Mouse (Mus musculus): ENCODE data around the gene Ccdc85b. TPM values are rescaled to one million over a fixed set of nuclear protein-coding genes. Genes with fewer than 3 reads are reported as not detected.
A peak's percentile ranks its signal among the peaks of the same experiment; 100 is the strongest.

Ccdc85b gene
- total RNA-seq, 2 experiments from 2014 or later = 1.2 TPM; not detected in 1

DNA sequence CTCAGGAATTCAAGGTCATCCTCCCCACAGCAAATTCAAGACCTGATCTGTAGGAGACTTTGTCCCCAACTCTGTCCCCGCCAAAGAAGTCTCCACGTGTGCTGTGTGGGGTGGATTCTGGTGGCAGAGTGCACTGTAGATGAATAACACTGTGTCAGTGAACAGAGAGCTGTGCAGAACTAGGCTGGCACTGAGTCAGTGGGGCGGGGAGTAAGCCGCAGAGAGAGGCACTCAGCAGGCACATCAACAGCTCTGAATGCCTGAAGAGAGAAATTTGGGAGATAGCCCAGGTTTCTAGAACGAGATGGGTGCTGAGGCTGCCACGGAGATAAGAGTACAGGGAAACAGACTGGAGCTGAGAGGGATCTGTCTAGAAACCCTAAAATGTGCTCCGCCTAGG is 1.3 kb upstream of the Ccdc85b start:
- no peak for ATAC-seq (replicated peaks; ENCODE audit: low FRiP score, poor library complexity, severe bottlenecking)

DNA sequence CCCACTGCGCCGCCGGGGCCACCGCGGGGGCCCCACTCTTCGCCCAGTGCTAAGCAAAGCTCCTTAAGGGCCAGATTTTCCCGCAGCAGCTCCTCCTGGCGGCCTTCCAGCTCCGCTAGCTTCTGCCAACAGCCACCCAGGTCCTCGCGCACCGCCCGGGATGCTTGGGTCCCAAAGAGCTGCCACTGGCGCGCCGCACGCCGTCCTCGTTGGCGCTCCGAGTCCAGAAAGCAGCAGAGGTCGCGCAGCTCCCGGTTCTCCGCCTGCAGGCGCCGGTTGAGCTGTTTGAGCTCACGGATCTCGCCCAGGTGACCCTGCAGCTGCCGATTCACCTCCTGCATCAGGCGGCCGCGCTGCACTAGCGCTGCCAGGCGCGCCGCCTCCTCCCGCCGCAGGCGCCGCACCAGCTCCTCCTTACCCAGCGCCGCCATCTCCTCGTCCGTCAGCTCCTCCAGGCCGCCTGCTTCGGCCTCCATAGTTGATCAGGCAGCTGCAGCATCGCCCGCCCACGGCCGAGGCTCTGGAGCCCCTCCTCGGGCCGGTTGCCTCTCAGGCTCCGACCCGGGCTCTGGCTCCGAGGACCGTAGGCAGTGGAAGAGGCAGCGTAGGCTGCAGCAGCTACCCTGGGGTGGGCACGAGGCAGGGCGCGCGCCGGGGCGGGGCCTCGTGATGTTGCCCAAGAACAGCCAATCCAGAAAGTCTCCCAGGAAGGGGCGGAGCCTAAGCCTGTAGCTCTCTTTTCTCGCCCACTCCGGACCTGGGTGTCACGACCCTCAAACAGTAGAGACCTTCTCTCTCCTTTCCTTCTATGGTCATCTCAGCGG is 560 bp downstream of the Ccdc85b start:
- ATAC-seq (replicated peaks; ENCODE audit: low FRiP score, poor library complexity, severe bottlenecking) = peak; percentile 91

DNA sequence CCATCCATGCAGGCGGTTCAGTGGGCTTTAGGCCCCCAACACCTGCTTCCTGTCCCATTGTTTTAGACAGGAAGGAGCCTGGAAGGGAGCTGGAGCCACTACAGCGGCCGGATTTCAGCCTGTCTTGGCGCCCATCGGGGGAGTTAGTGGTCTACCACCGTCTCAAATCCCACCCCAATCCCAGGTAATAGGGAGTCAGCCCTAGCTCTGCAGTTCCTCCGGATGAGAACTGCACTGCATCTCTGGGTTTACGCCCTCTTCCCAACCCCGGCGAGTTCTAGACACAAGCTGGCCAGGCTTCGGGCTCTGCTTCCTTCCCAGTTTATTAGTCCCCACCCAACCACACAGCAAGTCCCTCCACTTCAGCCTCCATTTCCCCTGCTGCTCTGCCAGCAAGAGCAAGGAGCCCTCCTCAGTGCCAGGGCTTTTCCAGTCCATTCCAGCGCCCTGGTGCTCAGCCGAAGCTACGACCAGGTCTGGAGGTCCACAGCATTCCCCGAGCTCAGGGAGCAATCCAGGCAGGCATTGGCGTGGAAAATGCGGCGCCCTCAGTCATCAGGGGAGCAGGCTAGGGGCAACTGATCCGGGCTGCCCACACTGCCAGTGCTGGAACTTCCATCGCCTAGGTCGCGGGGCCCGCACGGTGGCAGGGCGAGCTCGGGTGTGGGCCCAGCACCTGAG is 1.3 kb downstream of the Ccdc85b start:
- ATAC-seq (replicated peaks; ENCODE audit: low FRiP score, poor library complexity, severe bottlenecking) = no peak

DNA sequence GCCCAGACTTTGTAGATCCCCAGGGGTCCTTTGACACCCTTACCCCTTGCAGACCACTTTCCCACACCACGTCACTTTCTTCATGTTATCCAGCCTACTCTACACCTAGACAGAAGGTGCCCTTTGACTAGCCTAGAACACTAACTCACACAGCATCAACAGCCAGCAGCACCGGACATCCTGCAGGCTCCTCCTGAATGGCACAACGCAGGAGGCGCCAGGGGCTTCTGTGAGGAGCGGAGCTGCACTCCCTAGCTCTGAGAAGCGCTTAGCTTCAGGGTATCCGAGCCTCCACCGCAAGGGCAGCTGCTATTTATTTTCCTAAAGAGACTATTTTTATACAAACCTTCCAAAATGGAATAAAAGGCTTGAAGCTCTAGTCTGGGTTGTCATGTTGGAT is 2.1 kb downstream of the Ccdc85b start:
- no peak for ATAC-seq (replicated peaks; ENCODE audit: low FRiP score, poor library complexity, severe bottlenecking)

DNA sequence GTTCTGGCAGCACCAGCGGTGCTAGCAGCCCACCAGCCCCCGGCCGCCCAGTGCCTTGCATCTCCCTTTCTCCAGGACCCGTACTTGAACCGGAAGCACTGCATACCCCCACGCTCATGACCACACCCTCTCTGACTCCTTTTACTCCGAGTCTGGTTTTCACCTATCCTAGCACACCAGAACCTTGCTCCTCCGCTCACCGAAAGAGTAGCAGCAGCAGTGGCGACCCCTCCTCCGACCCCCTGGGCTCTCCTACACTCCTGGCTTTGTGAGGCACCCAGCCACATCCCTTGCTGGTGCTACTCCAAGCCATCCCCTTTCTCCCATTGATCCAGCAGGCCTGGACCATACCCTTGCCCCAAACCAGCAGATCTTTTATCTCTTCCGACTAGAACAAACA is 2.7 kb downstream of the Ccdc85b start:
- no peak for ATAC-seq (replicated peaks; ENCODE audit: low FRiP score, poor library complexity, severe bottlenecking)

DNA sequence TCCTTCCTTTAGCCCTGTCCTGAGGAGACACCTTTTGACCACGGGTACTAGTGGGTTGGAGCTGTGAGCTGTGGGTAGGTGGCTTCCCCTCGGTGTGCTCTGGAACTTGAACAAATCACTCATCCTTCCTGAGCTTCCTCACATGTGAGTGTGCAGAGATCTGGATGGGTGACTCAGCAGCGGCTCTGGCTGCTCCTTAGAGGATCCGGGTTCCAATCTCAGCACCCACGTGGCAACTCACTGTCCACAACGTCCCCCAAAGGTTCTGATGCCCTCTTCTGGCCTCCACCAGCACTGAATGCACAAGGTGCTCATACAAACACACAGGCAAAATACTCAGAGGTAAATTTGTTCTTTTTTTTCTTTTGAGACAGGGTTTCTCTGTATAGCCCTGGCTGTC is 5.9 kb downstream of the Ccdc85b start:
- ATAC-seq (replicated peaks; ENCODE audit: low FRiP score, poor library complexity, severe bottlenecking) = no peak

DNA sequence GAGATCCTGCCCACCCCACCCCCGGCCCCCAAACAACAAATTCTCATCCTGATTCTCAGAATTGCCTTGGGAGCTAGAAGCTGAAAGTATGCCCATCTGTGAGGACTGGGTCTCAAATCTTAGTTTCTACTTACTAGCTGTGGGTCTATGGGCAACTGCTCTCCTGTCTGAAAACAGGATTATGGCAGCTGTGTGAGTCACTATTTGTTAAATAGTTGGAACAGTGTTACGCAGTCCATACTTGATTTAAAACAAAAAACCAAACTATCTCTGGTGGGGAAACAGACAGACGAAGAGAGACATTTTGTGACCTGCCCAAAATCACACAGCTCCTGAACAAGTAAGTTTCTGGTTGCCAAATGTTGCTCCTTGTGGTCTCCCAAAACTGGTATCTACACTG is 8.0 kb downstream of the Ccdc85b start:
- no peak for ATAC-seq (replicated peaks; ENCODE audit: low FRiP score, poor library complexity, severe bottlenecking)

DNA sequence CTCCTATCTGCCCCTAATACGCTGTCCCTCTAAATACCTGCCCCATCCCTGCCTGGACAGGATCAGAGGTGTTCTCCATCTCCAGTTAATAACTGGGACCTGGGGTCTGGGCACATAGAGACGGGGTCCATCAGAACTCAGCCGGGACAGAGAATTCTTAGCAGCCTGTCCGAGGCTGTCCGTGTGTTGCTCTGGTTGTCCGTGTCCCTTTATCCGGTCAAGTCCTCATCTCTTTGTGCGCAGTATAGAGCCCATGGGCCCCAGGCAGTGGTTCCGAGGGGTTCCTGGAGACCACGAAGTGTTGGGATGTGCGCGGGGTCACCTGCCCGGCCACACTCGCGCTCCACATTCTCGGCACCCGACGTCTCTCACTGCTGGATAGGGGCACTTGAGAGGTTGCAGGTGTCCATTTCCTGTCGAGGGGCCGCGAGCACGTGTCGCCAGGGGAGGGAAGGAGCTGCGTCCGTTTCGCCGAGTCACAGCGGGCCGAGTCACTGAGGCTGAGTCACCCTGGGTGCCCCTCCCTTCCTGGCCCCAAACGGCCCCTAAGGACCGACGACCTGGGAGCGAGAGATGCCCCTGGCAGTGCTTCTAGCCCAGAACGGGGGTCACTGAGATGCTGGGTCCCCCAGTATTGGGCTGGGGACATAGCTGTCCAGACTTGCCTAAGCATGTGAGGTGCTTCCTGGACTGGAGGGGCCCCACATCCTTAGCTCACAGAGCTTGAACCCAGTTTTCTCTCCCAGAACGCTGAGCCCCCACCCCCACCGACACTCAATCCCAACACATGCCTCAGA is 9.1 kb downstream of the Ccdc85b start:
- peak; percentile 56; the same call in 1 of the 2 replicates for ATAC-seq (replicated peaks; ENCODE audit: low FRiP score, poor library complexity, severe bottlenecking)

DNA sequence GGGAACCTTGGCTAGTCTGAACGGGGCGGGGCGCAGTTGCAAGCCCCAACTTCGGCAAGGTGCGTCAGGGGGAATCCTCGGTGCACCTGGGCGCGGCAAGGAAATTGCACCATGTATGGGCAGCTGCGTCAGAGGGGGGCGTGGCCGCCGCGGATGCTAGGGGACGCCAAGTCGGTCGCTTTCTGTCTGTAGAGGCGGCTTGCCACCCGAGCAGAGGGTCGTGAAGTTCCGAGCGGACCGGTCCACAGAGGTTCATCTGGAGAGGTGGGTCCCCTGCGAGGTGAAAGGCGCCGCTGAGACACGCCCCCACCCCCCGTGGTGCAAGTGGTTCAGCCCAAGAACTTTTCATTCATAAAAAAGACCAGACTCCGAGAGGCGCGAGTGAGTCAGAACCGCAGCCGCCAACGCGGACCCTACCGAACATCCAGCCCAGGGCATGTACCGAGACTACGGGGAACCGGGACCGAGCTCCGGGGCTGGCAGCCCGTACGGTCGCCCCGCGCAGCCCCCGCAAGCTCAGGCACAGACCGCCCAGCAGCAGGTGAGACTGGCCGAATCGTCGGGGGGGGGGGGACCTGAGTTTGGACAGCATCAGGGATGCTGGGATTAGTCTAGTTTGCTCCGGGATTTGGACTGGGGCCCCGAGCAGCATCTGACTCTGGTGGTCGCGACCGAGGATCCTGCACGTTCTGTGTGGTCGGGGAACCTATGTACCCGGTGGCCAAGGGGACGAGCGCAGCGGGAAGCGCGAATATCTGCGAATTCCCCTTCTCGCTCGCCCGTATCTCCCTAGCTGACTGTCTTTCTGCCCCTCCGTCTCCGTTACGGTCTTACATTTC is 10.0 kb downstream of the Ccdc85b start, which contains the start of gene Fosl1:
Gene Fosl1 (plus strand): TSS at position 33 of the 839 bp plus-strand sequence.
- ATAC-seq (replicated peaks; ENCODE audit: low FRiP score, poor library complexity, severe bottlenecking) = peak; percentile 56; the same call in 1 of the 2 replicates

DNA sequence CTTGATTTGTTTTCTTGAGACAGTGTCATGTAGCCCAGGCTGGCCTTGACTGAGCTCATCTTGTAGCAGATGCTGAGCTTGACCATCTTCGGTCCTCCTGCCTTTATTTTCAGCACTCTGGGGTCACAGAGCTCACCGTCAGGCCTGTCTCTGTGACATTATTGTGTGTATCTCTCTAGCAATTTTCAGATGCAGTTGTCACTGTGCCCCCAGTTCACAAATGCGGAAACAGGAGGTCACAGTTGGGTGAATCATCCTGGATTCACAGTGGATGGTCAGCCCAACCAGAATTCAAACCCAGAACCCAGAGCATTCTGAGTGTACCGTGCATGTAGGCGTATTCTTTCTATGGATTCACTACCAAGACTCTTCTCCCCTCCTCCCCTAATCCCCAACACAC is 11.9 kb downstream of the Ccdc85b start:
- no peak for ATAC-seq (replicated peaks; ENCODE audit: low FRiP score, poor library complexity, severe bottlenecking)

DNA sequence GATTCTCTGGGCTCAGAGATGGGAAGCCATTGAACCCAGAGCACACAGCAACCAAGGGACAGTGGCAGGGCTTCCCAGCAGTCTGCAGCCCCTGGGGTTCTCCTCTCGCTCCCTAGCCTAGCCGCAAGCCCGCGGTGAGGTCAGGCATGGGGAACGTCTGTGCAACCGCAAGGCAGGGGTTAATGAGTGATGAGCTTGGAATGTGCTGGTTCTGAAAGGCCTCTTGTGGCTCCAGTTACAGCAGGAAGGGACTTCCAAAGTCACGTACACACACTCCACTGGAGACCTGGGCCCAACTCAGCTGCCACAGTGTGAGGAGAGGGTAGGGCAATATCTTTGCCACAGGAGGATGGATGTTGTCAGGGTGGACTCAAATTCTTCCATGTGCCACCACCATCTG is 12.7 kb downstream of the Ccdc85b start:
- ATAC-seq (replicated peaks; ENCODE audit: low FRiP score, poor library complexity, severe bottlenecking) = no peak

DNA sequence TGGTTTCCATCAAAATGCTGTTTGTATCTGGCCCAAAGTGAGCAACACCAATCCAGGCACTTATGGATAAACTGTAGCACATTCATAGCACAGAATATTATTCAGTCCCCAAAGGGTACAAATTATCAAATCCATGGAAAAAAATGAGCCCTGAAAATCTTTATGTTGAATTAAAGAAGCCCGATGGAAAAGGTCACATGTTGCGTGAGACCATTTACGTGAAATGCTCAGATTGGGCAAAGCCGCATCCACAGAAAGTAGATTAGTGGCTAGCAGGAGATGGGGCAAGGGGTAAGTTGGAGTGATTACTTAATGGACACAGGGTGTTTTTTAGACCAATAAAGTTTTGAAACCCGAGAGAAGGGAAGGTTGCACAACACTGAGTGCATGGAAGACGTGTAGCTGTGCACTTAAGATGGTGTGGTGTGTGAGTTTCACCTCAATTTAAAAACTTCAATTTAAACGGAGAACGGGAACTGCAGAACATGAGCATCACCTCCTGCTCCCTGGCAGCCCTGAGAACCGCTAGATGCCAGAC is 13.3 kb downstream of the Ccdc85b start:
- ATAC-seq (replicated peaks; ENCODE audit: low FRiP score, poor library complexity, severe bottlenecking) = no peak

DNA sequence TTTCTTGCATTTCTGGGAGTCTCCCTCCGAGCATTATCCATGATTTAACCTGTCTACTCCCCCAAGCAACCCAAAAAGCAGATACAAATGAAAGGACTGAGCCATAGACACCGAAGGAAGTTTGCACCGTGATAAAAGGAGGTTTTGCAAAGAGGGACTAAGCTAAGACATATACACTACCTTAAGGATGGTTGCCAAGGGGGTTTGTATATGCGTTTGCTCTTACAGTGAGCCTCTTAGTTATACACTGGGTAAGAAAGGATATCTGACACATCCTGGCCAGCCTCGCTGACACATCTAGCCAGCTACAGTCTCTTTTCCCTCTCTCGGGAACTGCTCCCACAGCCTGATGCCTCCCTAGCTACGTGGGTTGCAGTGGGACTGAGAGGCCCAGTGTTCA is 23.7 kb downstream of the Ccdc85b start:
- no peak for ATAC-seq (replicated peaks; ENCODE audit: low FRiP score, poor library complexity, severe bottlenecking)

DNA sequence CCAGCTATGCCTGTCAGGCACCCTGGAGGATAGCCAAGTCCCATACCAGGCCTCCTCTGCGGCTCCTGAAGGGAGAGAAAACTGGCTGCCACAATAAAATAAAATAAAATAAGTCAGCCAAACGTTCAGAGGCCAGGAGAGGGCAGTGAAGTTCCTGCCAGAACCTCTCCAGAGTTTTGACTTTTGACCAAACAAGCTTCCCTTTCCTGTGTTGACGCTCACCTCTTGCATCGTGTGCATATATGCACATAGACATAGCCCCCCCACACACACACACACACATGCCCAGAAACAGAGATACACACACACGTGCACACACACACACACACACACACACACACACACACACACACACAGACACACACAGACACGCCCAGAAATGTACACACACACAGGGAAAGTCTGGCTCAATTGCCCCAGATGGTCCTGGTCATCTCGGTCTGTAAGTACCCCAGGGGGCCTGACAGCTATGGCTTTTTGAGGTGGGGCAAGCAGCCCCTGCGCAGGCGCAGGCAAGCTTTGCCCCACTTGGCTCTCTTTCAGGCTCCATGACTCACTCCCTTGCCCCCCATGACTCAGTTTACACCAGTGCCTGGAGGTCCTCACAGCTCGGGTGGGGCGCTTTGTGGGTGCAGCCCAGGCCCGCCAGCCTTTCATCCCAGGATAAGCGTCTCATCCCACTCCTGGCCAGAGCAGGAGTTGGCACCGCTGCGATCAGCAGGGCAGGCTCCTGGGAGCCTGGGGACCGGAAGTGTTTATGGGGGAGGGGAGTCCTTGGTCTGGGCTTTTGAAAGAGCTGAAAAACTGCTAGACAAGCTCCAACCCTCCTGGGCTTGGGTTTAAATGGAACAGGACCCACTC is 24.5 kb downstream of the Ccdc85b start:
- ATAC-seq (replicated peaks; ENCODE audit: low FRiP score, poor library complexity, severe bottlenecking) = no peak

DNA sequence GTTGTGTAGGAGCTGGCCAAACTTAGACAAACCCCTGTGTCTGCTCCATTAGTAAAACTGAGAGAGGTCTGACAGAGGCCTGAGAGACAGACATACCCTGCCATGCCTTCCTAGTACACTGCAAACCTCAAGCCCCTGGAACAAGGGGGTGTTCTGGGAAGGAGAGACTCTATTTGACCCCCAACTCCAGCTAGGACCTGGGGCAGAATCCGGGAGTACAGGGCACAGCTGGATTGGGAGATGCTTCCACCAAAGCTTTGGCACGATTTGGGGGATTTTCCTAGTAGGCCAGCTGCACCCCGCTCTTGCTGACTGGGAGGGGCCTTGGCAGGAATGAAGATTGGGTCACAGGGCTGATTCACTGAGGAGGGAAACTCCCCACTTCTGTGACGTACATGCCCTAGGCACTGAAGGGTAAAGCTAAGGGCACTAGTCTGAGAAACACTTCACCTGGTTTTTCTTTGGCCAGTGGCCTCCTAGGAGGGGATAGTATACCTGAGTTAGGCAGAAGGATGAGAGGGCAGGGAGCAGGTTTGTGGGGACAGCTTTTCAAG is 25.7 kb downstream of the Ccdc85b start:
- no peak for ATAC-seq (replicated peaks; ENCODE audit: low FRiP score, poor library complexity, severe bottlenecking)

DNA sequence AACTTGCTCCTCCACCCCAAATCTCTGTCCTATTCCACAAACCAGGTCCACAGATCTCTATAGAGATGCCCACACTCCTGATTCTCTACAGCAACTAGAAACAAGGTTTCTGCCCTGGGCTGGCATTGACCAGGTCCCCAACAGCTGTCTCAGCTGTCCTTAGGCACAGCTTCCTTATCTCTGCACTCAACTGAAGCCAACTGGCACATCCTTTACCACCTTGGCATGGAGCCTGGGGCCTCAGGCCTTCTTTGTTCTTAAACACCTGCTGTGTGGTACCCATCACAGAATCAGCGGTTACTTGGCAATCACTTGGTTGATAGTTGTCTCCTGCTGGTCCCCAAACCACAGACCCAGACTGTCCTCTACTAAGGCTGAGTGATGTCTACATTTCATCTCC is 27.3 kb downstream of the Ccdc85b start:
- no peak for ATAC-seq (replicated peaks; ENCODE audit: low FRiP score, poor library complexity, severe bottlenecking)

DNA sequence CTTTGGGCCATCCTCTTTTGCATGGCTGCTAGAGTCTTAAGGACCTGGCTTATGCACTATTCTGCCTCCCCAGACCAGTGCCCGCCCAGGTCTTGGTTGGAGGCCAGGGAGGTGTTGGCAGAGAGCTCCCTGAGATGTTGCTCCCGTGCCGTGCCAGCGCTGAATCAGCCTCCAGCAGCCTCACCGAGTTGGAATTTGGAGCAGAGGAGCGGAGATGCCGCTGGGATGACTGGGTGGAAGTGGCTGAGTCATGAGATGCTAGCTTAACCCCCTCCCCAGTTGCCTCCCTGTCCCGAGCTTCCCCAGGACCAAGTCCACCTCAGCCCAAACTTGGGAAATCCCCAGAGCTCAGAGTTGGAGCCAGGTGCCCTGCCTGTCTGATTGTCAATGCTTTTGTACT is 27.9 kb downstream of the Ccdc85b start:
- no peak for ATAC-seq (replicated peaks; ENCODE audit: low FRiP score, poor library complexity, severe bottlenecking)

DNA sequence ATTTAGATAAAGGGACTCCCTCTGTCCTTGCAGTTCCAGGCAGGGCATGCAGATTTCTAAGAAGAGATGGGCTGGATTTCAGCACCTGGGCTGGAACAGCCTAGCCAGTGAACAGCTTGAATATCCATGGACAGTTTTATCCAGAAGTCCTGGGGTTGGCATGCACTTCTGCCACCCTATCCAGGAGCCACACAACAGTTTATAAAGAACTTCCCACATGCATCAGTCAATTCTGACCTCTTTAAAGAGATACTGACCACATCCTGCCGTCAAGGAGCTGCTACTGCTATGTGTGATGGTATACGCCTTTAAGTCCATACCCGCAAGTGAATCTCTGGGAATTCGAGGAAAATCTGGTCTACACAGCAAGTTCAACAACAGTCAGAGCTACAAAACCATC is 28.5 kb downstream of the Ccdc85b start:
- ATAC-seq (replicated peaks; ENCODE audit: low FRiP score, poor library complexity, severe bottlenecking) = no peak

Data from erythroid progenitor cell, adult 5-6 weeks (primary cell).